Mouse (Mus musculus) heart, embryonic 14.5 days (tissue): ENCODE measurements around the gene Cdh23. TPM values are rescaled to one million over a fixed set of nuclear protein-coding genes. Genes with fewer than 3 reads are reported as not detected.

Experiments used
- ATAC-seq: fragments of 200-750 bp; cut with Nextera tagmentation; 2 replicates; pipeline ENCODE4 v1.8.0; 2017; ENCODE audit warnings: low read depth, moderate TSS enrichment; ENCODE audit not compliant: insufficient number of reproducible peaks, insufficient read depth, low FRiP score
- H3K27ac ChIP-seq, 2 experiments: fragments of 200-500 bp in 1 of 2; fragments of 300-500 bp in 1 of 2; sonication (generic) in 1 of 2; replicated peaks in 1 of 2; 2 replicates each; pipeline ENCODE4 v1.5.1; 2012 to 2014; ENCODE audit warnings: low read depth in 2 of 2, low read length in 2 of 2, control low read depth in 1 of 2, mild to moderate bottlenecking in 1 of 2, mixed read lengths in 1 of 2; ENCODE audit not compliant: control insufficient read depth in 1 of 2, insufficient read depth in 1 of 2
- H3K27me3 ChIP-seq: fragments of 300-500 bp; sonication (generic); 2 replicates; pipeline ENCODE4 v1.6.1; 2014; ENCODE audit warnings: mild to moderate bottlenecking, low read length, control low read depth; ENCODE audit not compliant: control insufficient read depth, insufficient read depth
- H3K36me3 ChIP-seq: fragments of 300-500 bp; sonication (generic); 2 replicates; pipeline ENCODE4 v1.6.1; 2014; ENCODE audit warnings: mild to moderate bottlenecking, control low read depth, low read length, mixed read lengths; ENCODE audit not compliant: control insufficient read depth, insufficient read depth
- H3K4me1 ChIP-seq, 2 experiments: fragments of 200-500 bp in 1 of 2; fragments of 300-500 bp in 1 of 2; sonication (generic) in 1 of 2; 2 replicates each; pipeline ENCODE4 v1.6.1; 2012 to 2014; ENCODE audit warnings: low read length in 2 of 2, control low read depth in 1 of 2, mixed read lengths in 1 of 2; ENCODE audit not compliant: control insufficient read depth in 2 of 2, insufficient read depth in 2 of 2
- H3K4me2 ChIP-seq: fragments of 300-500 bp; sonication (generic); 2 replicates; pipeline ENCODE4 v1.6.1; 2014; ENCODE audit warnings: mild to moderate bottlenecking, low read length
- H3K4me3 ChIP-seq, 2 experiments: fragments of 200-500 bp in 1 of 2; fragments of 300-500 bp in 1 of 2; sonication (generic) in 1 of 2; 2 replicates each; pipeline ENCODE4 v1.5.1; 2012 to 2014; ENCODE audit warnings: low read length in 2 of 2, mild to moderate bottlenecking in 2 of 2, control low read depth in 1 of 2, low read depth in 1 of 2, moderate library complexity in 1 of 2; ENCODE audit not compliant: control insufficient read depth in 1 of 2, insufficient read depth in 1 of 2
- H3K9ac ChIP-seq: fragments of 300-500 bp; sonication (generic); 2 replicates; pipeline ENCODE4 v1.6.1; 2014; ENCODE audit warnings: mild to moderate bottlenecking, low read length
- H3K9me3 ChIP-seq: fragments of 300-500 bp; sonication (generic); 2 replicates; pipeline ENCODE4 v1.6.1; 2016; ENCODE audit warnings: low read length, control low read depth; ENCODE audit not compliant: control insufficient read depth
- WGBS: fragments of 180-500 bp; shearing (Covaris S2); extraction: QIAGEN DNeasy Blood & Tissue Kit; methylation state at CpG from one replicate; pipeline ENCODE4 v1.1.7; 2014; 5-methylcytosine and 5-hydroxymethylcytosine counted together
- polyA plus RNA-seq: library from polyadenylated mRNA; unstranded; fragments of >200 nt; fragmentation: Nextera tagmentation; extraction: Ambion mirVana; gene quantifications from 2 replicates; pipeline ENCODE4 v1.2.1, GENCODE M21; 2014

Gene Cdh23
- polyA plus RNA-seq, 1 experiment from 2014 or later, result 0.31 TPM

- no peaks in the 10 kb centered on the region for H3K36me3 ChIP-seq
- H3K27ac ChIP-seq, result no peak overlapping the region
- H3K4me2 ChIP-seq, result peak overlapping the region; percentile 91
- no peaks in the 10 kb centered on the region for H3K9me3 ChIP-seq
- WGBS, result under 1% methylated on average over 76 of the region's 76 CpGs
- H3K4me3 ChIP-seq, result peak overlapping the region; percentile 54 to 58
- peaks cover 2 to 18% of the 10 kb centered on the region in 2 experiments; a peak in 3 of 4 replicates for H3K4me1 ChIP-seq
- peak overlapping the region; percentile 52; the same call in 1 of the 2 replicates for H3K9ac ChIP-seq
- H3K27me3 ChIP-seq, result peaks cover 74% of the 10 kb centered on the region
- no peak for ATAC-seq
Measured at GRCm38 (mm10) chr10:60687011-60687776, 9.1 kb downstream of the Cdh23 start.

GRCm38 (mm10) chr10:60686641-60686975 is 9.7 kb downstream of the Cdh23 start:
- peak overlapping the region; percentile 91 for H3K4me2 ChIP-seq
- no peak for ATAC-seq
- peaks cover 74% of the 10 kb centered on the region for H3K27me3 ChIP-seq
- no peaks in the 10 kb centered on the region for H3K36me3 ChIP-seq
- H3K4me3 ChIP-seq, result peak overlapping the region; percentile 54 to 58
- 1% methylated on average over 37 of the region's 37 CpGs for WGBS
- peaks cover 2 to 18% of the 10 kb centered on the region in 2 experiments; a peak in 3 of 4 replicates for H3K4me1 ChIP-seq
- no peaks in the 10 kb centered on the region for H3K9me3 ChIP-seq
- 0 out of 2 replicates have a peak overlapping the region, but pooled peaks have one; percentile 52 for H3K9ac ChIP-seq
- H3K27ac ChIP-seq, result no peak overlapping the region

- Histone ChIP-seq H3K27me3 (peaks cover 74% of the 10 kb centered on the region), H3K9ac (no peak overlapping the region)
- WGBS, result 5% methylated on average over 50 of the region's 50 CpGs
Measured at GRCm38 (mm10) chr10:60685764-60686640, 10.3 kb downstream of the Cdh23 start.

GRCm38 (mm10) chr10:60678926-60679325 is 17.4 kb downstream of the Cdh23 start:
- no peaks in the 10 kb centered on the region for H3K36me3 ChIP-seq
- WGBS, result 68% methylated on average over 3 of the region's 3 CpGs
- no peak overlapping the region for H3K4me3 ChIP-seq
- H3K27ac ChIP-seq, result no peak overlapping the region
- peaks cover 12% of the 10 kb centered on the region for H3K27me3 ChIP-seq
- H3K9me3 ChIP-seq, result no peaks in the 10 kb centered on the region
- H3K9ac ChIP-seq, result no peak overlapping the region
- ATAC-seq, result no peak
- H3K4me2 ChIP-seq, result no peak overlapping the region
- no peaks in the 10 kb centered on the region for H3K4me1 ChIP-seq

More at GRCm38 (mm10) chr10:60685764-60686640, 10.3 kb downstream of the Cdh23 start:
- no peak for ATAC-seq
- Histone ChIP-seq H3K4me3 (peak overlapping the region; percentile 54 to 58), H3K4me1 (peaks cover 2 to 18% of the 10 kb centered on the region in 2 experiments; a peak in 3 of 4 replicates), H3K36me3 (no peaks in the 10 kb centered on the region), H3K4me2 (peak overlapping the region; percentile 91), H3K9me3 (no peaks in the 10 kb centered on the region), H3K27ac (no peak overlapping the region)

GRCm38 (mm10) chr10:60677319-60677718 is 19.0 kb downstream of the Cdh23 start:
- no peak for ATAC-seq
- Histone ChIP-seq H3K4me2 (no peak overlapping the region), H3K9me3 (no peaks in the 10 kb centered on the region), H3K27ac (no peak overlapping the region), H3K4me1 (no peaks in the 10 kb centered on the region), H3K9ac (no peak overlapping the region), H3K36me3 (no peaks in the 10 kb centered on the region), H3K27me3 (peaks cover 3% of the 10 kb centered on the region; the same call in 1 of the 2 replicates), H3K4me3 (no peak overlapping the region)
- 84% methylated on average over 4 of the region's 4 CpGs for WGBS

- 67% methylated on average over 8 of the region's 8 CpGs for WGBS
Measured at GRCm38 (mm10) chr10:60670166-60670565, 26.1 kb downstream of the Cdh23 start.

GRCm38 (mm10) chr10:60668591-60668990 is 27.7 kb downstream of the Cdh23 start:
- H3K4me1 ChIP-seq, result no peaks in the 10 kb centered on the region
- WGBS, result 52% methylated on average over 3 of the region's 3 CpGs
- H3K27me3 ChIP-seq, result no peaks in the 10 kb centered on the region
- H3K36me3 ChIP-seq, result no peaks in the 10 kb centered on the region
- H3K4me3 ChIP-seq, result no peak overlapping the region
- H3K9me3 ChIP-seq, result no peaks in the 10 kb centered on the region
- no peak overlapping the region for H3K9ac ChIP-seq
- H3K27ac ChIP-seq, result no peak overlapping the region
- ATAC-seq, result no peak
- no peak overlapping the region for H3K4me2 ChIP-seq

More at GRCm38 (mm10) chr10:60670166-60670565, 26.1 kb downstream of the Cdh23 start:
- H3K36me3 ChIP-seq, result no peaks in the 10 kb centered on the region
- H3K27ac ChIP-seq, result no peak overlapping the region
- no peak overlapping the region for H3K4me2 ChIP-seq
- no peak overlapping the region for H3K4me3 ChIP-seq
- H3K27me3 ChIP-seq, result no peaks in the 10 kb centered on the region
- no peak overlapping the region for H3K9ac ChIP-seq
- no peaks in the 10 kb centered on the region for H3K9me3 ChIP-seq
- ATAC-seq, result no peak
- H3K4me1 ChIP-seq, result no peaks in the 10 kb centered on the region
